Mouse (Mus musculus) E14TG2a.4 (cell line): Measurements from ENCODE around the gene Fra10ac1.

ENCODE experiments used
- H3K27me3 ChIP-seq: 2 replicates; pipeline ENCODE4 v1.6.1; 2014; ENCODE audit warnings: low read length, control low read depth; ENCODE audit not compliant: insufficient read depth
- H3K36me3 ChIP-seq: 2 replicates; pipeline ENCODE4 v1.6.1; 2014; ENCODE audit warnings: low read length, control low read depth; ENCODE audit not compliant: insufficient read depth
- H3K4me1 ChIP-seq: replicated peaks from 2 replicates; pipeline ENCODE4 v1.6.1; 2014; ENCODE audit warnings: low read depth, low read length, control low read depth
- H3K4me3 ChIP-seq: replicated peaks from 2 replicates; pipeline ENCODE4 v1.5.1; 2014; ENCODE audit warnings: mild to moderate bottlenecking, low read length
- H3K9me3 ChIP-seq: 2 replicates; pipeline ENCODE4 v1.6.1; 2014; ENCODE audit warnings: low read length, control low read depth
- CTCF ChIP-seq: conservative IDR thresholded peaks from 2 replicates; pipeline ENCODE4 v1.5.1; 2014; ENCODE audit warnings: low read length
- NANOG ChIP-seq: IDR thresholded peaks from 2 replicates; pipeline ENCODE4 v1.6.1; 2014; ENCODE audit warnings: borderline replicate concordance, low read length, mixed read lengths
- POU5F1 ChIP-seq: IDR thresholded peaks from 2 replicates; pipeline ENCODE4 v1.6.1; 2014; ENCODE audit warnings: low read length, borderline replicate concordance

Gene Fra10ac1

DNA sequence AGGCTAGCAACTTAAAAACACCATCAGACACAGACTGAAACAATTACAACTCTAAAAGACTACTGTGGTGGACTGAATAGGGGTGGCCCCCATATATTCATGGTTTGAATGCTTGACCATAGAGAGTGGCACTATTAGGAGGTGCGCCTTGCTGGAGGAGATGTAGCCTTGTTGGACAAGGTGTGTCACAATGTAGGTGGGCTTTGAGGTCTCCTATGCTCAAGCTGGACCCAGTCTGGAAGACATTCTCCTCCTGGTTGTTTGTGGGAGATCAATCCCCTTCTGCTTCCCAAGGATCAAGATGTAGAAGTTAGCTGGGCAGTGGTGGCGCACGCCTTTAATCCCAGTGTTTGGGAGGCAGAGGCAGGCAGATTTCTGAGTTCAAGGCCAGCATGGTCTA lies 6.3 kb downstream of the Fra10ac1 start:
- TF ChIP-seq POU5F1 (no peak), NANOG (no peak), CTCF (no peak)
- Histone ChIP-seq H3K36me3 (peaks cover 50% of the 10 kb centered on the region), H3K4me1 (0 out of 2 replicates have a peak, but pooled peaks cover under 1% of the 10 kb centered on the region), H3K9me3 (no peaks in the 10 kb centered on the region), H3K4me3 (no peak overlapping the region), H3K27me3 (no peaks in the 10 kb centered on the region)

DNA sequence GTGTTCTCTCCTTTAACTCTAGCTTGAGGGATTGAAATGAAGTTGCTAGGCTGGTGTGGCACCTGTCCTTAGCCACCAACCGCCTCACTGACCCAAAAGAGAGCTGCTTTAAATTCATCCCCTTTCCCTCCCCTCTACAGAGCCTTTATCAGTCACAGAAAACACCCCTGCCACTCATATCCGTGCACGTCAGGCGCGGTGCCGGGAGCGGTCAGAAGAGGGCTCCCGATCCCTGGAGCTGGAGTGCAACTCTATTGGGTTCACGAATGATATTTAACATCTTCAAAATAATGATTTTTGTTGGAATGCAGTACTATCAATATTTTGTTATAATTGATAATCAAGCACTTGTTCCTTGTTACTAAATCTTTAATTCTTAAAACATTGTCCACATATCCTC lies 17.3 kb downstream of the Fra10ac1 start:
- Histone ChIP-seq H3K36me3 (peaks cover 18% of the 10 kb centered on the region), H3K4me1 (no peaks in the 10 kb centered on the region), H3K9me3 (no peaks in the 10 kb centered on the region), H3K27me3 (no peaks in the 10 kb centered on the region), H3K4me3 (no peak overlapping the region)
- TF ChIP-seq CTCF (peak; percentile 39), POU5F1 (no peak), NANOG (no peak)

DNA sequence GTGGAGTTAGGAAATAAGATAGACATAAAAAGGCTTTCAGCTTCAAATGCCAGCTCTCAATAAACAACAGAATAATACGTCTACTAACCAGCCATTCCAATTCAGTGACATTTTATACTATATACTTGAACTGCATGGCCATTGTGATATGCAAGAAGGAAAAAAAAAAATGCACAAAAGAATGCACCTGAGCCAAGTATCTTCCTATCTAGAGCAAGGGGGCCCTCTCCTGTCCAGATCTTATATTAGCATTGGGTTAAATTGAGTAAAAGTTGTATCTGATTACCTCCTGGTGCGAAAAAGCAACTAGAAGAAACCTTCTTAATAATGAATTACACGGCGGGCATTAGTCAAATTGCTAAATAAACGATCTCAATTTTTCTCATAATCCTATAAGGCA lies 25.2 kb downstream of the Fra10ac1 start:
- TF ChIP-seq CTCF (peak; percentile 4; the same call in 1 of the 2 replicates), POU5F1 (no peak)
- H3K9me3 ChIP-seq, result peaks cover 5% of the 10 kb centered on the region; the same call in 1 of the 2 replicates
- peaks cover 50% of the 10 kb centered on the region for H3K36me3 ChIP-seq
- no peaks in the 10 kb centered on the region for H3K4me1 ChIP-seq
- H3K4me3 ChIP-seq, result no peak overlapping the region
- H3K27me3 ChIP-seq, result no peaks in the 10 kb centered on the region

DNA sequence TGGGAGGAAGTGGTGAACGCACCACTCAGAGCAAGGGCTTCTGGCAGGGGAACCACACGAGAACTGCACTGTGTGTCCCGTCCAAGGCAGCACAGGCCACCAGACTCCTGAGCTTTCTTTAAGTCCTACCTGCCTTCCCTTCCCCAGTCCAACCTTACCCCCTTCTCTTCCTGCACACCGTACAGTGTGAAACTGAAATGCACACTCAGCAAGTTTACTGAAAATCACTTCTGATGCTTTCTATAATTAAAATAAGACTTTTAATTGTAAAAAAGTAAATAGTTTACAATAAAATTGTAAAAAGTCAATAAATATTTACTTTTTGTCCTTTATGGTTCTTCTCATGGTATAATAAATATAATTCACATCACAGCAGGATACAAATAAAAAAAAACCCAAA lies 28.7 kb downstream of the Fra10ac1 start:
- Histone ChIP-seq H3K9me3 (peaks cover 5% of the 10 kb centered on the region; the same call in 1 of the 2 replicates), H3K4me3 (no peak overlapping the region), H3K36me3 (peaks cover 49% of the 10 kb centered on the region), H3K27me3 (no peaks in the 10 kb centered on the region), H3K4me1 (no peaks in the 10 kb centered on the region)
- TF ChIP-seq NANOG (no peak), POU5F1 (no peak), CTCF (no peak)

DNA sequence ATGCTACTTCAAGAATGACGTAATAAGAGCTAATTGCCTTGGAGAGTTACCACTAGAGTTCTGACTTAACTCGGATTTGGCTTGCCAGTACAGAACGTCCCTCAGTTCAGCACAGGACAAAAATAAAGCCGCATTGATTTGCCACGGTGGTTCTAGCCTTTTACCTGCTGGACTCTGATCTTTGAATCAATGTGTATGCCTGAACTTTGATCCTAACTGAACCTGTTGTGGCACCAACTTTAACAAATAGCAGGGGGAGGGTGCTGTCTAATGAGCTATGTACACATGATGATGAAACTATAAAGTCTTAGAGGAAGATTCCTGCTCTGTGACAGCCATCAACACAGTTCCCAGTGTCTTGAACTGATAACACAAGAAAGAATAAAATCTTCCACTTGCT lies 32.5 kb downstream of the Fra10ac1 start:
- H3K9me3 ChIP-seq, result peaks cover 5% of the 10 kb centered on the region; the same call in 1 of the 2 replicates
- no peak overlapping the region for H3K4me3 ChIP-seq
- peaks cover 55% of the 10 kb centered on the region for H3K36me3 ChIP-seq
- H3K4me1 ChIP-seq, result no peaks in the 10 kb centered on the region
- no peak for TF ChIP-seq CTCF
- no peak for TF ChIP-seq POU5F1
- TF ChIP-seq NANOG, result no peak
- H3K27me3 ChIP-seq, result no peaks in the 10 kb centered on the region

DNA sequence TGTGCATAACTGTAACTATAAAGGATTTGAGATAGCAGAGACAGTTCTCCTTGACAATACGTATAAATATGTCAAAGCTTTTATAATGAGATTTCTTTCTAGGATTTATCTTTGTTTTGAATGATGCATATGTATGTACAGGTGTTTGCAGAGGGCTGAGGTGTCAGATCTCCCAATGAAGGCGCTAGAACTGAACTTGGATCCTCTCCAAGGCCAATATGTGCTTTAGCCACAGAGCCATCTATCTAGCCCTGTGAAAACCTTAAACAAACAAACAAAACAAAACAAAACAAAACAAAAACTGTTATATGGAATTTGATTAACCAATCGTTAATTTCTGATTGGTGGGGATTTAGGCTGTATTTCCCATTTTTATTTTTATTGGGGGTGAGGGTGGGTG lies 33.4 kb downstream of the Fra10ac1 start:
- H3K4me3 ChIP-seq, result no peak overlapping the region
- peaks cover 5% of the 10 kb centered on the region; the same call in 1 of the 2 replicates for H3K9me3 ChIP-seq
- no peaks in the 10 kb centered on the region for H3K4me1 ChIP-seq
- TF ChIP-seq CTCF (no peak), NANOG (no peak), POU5F1 (no peak)
- no peaks in the 10 kb centered on the region for H3K27me3 ChIP-seq
- peaks cover 56% of the 10 kb centered on the region for H3K36me3 ChIP-seq

DNA sequence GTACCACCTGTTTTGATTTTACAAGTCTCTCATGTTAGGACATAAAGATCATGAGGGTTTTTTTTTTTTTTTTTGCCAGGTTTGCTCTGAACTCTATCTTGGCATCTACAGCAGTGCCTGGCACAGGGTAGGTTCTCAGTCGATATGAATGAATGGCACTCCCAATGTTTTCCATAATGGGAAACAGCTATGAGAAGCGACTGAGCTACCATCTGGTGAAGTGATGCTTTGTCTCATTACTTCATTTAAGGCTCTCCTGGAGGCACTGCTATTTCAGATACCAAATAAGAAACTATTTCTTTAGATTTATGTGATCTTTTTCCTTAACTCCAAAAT lies 36.6 kb downstream of the Fra10ac1 start:
- Histone ChIP-seq H3K9me3 (no peaks in the 10 kb centered on the region), H3K4me1 (no peaks in the 10 kb centered on the region), H3K4me3 (no peak overlapping the region), H3K27me3 (no peaks in the 10 kb centered on the region), H3K36me3 (peaks cover 51% of the 10 kb centered on the region)
- TF ChIP-seq CTCF (no peak), NANOG (no peak), POU5F1 (no peak)

DNA sequence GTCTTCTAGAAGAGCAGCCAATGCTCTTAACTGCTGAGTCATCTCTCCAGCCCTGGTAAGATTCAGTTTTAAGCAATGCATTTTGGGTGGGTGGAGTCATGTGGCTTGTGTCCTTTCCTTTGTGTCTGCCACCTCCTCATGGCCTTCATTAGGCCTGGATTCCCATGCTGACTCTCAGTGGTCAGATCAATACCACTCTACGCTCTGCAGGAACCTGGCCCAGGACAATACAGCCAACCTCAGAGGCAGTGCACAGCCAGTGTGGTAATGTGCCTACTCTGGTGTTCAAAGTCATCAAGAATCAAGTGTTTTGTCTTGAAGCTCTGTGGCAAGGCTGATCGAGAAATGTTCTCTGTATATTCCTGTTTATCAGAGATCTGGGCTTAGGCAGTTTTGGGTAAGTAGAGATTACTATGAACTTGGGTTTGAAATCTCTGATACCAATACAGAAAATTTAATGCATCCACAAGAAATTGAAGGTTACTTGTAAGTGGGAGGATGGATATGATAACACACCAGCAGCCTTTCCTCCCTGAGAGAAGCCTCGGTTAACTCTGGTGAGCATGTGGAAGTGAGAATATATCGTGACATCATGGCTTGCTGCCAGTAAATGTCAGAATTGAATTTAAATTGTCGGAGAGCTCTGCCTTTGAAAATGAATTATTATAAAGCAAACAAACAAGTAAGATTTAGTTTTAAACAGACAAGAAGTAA lies 37.2 kb downstream of the Fra10ac1 start:
- peaks cover 47% of the 10 kb centered on the region for H3K36me3 ChIP-seq
- no peaks in the 10 kb centered on the region for H3K4me1 ChIP-seq
- no peaks in the 10 kb centered on the region for H3K27me3 ChIP-seq
- H3K9me3 ChIP-seq, result no peaks in the 10 kb centered on the region
- TF ChIP-seq NANOG (no peak), CTCF (no peak)
- no peak overlapping the region for H3K4me3 ChIP-seq

DNA sequence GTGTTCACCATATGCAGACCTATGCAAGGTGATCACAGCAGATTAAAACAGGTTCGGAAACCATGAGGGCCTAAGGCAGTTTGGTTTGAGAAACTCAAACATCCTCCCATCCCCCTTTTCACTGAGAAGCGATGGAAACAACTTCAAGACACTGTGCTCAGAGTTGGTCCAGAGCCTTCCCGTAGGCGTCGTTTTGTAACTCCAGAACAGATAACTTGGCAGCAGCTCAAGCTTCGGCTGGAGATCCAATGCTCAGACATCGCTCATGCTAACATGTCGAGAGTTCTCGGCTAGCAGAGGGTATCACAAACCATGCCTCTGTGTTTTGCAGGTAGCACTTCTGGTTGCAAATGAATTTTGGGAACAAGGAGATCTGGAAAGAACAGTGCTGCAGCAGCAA lies 44.3 kb downstream of the Fra10ac1 start:
- no peaks in the 10 kb centered on the region for H3K9me3 ChIP-seq
- no peak overlapping the region for H3K4me3 ChIP-seq
- peaks cover 6% of the 10 kb centered on the region for H3K4me1 ChIP-seq
- H3K36me3 ChIP-seq, result peaks cover 12% of the 10 kb centered on the region; the same call in 1 of the 2 replicates
- no peak for TF ChIP-seq NANOG
- no peak for TF ChIP-seq POU5F1
- TF ChIP-seq CTCF, result no peak
- no peaks in the 10 kb centered on the region for H3K27me3 ChIP-seq

DNA sequence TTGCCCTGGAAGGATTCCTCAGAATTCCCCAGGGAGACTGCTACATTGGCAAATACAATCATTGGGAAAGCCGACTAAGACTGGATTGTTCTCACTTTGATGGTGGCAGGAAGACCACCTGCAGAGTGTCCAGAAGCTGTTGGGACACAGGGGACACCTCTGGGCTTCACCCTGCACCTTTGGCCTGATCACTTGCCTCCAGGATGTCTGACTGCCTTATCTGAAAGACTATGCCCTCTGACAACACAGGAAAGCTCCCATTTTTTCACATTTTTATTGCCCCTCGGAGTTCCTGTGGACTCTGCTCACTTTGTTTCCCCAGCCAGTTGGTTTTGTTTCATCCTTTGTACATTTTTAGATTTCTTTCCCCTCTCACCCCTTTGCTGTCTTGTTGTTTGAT lies 59.3 kb downstream of the Fra10ac1 start:
- Histone ChIP-seq H3K27me3 (no peaks in the 10 kb centered on the region), H3K4me1 (no peaks in the 10 kb centered on the region), H3K4me3 (no peak overlapping the region), H3K9me3 (peaks cover 6% of the 10 kb centered on the region; the same call in 1 of the 2 replicates), H3K36me3 (no peaks in the 10 kb centered on the region)
- TF ChIP-seq NANOG, result no peak
